Mouse (Mus musculus) monocyte, adult 2 months (primary cell): ENCODE data around the gene Paf1.

Experiments
- DNase-seq, 2 experiments: peaks; one replicate each; pipeline ENCODE4 v3.0.0; 2022; ENCODE audit warnings: low spot score in 2 of 2, low read depth in 1 of 2

Gene Paf1

GRCm38 (mm10) chr7:28370977-28371513 lies 21.7 kb upstream of the Paf1 start:
- DNase-seq: no peak

GRCm38 (mm10) chr7:28371514-28371989 lies 21.2 kb upstream of the Paf1 start:
- DNase-seq: no peak

GRCm38 (mm10) chr7:28372251-28373108 lies 20.3 kb upstream of the Paf1 start, which contains the start of gene Plekhg2:
Gene Plekhg2, minus strand, starts transcription at chr7:28372599.
- peak; percentile 96 to 98 for DNase-seq

- DNase-seq: peak; percentile 59 to 76
These were observed 19.6 kb upstream of the Paf1 start for GRCm38 (mm10) chr7:28373131-28373581.

- DNase-seq: no peak
These were observed 18.8 kb upstream of the Paf1 start for GRCm38 (mm10) chr7:28373891-28374495.

- no peak for DNase-seq
These were observed 18.1 kb upstream of the Paf1 start for GRCm38 (mm10) chr7:28374647-28375046.

GRCm38 (mm10) chr7:28375176-28375921 lies 17.4 kb upstream of the Paf1 start:
- DNase-seq: peak; percentile 76 to 89

GRCm38 (mm10) chr7:28376011-28376771 lies 16.6 kb upstream of the Paf1 start:
- peak in 1 of 2 experiments; percentile 81 for DNase-seq

- DNase-seq: no peak
These were observed 15.3 kb upstream of the Paf1 start for GRCm38 (mm10) chr7:28377190-28378065.

- DNase-seq: peak in 1 of 2 experiments; percentile 68
These were observed 14.6 kb upstream of the Paf1 start for GRCm38 (mm10) chr7:28378066-28378690.

GRCm38 (mm10) chr7:28378769-28379651 lies 13.7 kb upstream of the Paf1 start:
- DNase-seq: peak; percentile 90 to 97

- no peak for DNase-seq
These were observed 12.3 kb upstream of the Paf1 start, which contains the start of gene Zfp36 for GRCm38 (mm10) chr7:28380237-28381016. Gene Zfp36, minus strand, starts transcription at chr7:28380253.

- peak; percentile 92 to 93 for DNase-seq
These were observed 11.5 kb upstream of the Paf1 start for GRCm38 (mm10) chr7:28381017-28381790.

GRCm38 (mm10) chr7:28381938-28382337 lies 10.8 kb upstream of the Paf1 start:
- DNase-seq: peak; percentile 78 to 95

- DNase-seq: peak in 1 of 2 experiments; percentile 57
These were observed 10.3 kb upstream of the Paf1 start for GRCm38 (mm10) chr7:28382347-28382951.

- peak; percentile 94 to 96 for DNase-seq
These were observed 9.8 kb upstream of the Paf1 start for GRCm38 (mm10) chr7:28382981-28383396.
